Mouse (Mus musculus) testis, adult 10 weeks (tissue): Measurements from ENCODE around the gene Rint1. TPM values are rescaled to one million over a fixed set of nuclear protein-coding genes. Genes with fewer than 3 reads are reported as not detected.

Experiments
- polyA plus RNA-seq: library from polyadenylated mRNA; stranded (reverse); fragments of 350-450 nt; fragmentation: Illumina TruSeq; extraction: RNeasy Lipid Tissue Mini Kit (QIAGEN cat#74804); gene quantifications from one replicate; pipeline ENCODE4 v1.2.3, GENCODE M21; 2014; ENCODE audit warnings: low read depth, low replicate concordance

Gene Rint1
- polyA plus RNA-seq, result 7.1 TPM

DNA sequence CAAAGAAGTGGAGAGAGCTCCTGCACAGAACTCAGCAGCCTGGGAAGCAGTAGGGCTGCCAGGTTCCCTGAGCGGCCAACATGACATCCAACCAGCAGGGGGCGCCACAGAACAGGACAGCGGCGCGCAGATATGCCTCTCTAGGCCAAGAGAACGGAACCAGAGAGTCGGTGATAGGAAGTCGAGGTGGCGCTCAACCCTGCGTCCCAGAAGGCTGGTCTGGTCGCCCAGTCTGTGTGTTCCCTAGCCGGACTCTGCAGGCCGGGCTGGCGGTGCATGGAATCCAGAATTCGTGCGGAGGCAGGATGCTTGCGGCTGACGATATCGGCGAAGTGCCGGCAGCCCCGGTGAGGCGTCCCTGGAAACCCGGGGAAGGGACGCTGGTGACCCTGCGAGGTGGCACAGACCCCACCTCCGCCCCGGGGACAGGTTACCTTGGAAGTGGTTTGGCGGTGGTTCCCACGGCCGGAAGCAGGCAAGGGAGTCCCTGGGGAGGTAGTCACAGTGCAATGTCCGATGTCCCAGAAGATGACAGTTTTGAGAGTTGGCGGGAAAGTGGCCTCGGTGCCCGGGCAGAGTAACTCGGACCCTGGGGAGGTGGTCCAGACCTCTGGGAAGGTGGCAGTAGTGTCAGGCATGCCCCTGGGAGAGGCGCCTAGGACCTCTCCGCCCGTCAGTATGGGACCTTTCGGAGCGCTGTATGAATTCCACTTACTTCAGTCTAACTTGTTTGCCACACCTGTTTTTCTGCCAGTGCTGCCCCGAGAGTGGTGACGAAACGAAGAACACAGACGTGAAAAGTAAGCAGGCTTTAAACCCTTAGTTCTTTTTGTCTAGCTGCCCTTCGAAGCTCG lies at the start of gene Rint1:
TSS of gene Rint1 (plus strand) at position 176 of the 854 bp plus-strand sequence.

DNA sequence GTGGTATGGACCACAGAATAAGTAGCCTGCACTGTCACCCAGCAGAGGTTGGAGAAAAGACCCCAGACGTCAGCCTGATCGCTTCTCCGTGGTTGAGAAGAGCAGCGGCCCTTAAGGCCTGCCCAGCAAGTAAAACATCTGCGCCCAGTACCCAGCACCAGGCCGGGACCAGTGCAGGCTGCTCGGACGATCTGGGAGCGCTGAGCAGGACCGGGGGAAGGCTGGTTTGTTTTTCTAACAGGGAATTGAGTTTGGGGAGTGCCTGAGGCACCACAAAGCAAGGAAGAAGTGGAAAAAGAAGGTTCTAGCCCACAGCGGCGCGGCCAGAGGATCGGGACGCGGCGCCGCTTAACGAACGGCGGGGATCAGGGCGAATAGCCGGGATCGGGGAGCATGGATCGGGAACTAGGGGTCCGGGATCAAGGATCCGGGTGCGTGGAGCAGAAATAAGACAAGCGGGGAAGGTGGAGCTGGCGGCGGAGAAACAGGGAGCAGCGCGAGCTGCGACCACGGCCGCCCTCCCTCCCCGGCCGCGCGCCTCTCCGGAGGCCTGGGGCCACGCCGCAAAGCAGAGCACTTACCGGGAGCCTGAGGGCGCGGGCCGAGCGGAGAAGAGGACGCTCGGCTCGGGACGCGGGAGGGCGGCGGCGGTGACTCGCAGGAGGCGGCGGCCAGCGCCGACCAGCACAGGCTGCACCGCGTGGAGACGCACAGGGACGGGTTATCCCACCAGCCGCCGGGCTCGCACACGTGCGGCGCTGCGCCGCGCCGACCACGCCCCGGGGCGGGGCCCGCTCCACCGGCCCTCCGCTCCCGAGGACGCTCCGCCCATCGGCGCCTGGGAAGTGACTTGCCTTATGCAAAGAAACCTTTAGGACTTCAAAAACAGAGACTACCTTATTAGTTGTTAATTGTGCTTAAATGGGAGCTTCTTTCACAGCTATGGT lies 4.3 kb upstream of the Rint1 start, which contains the start of gene Pus7:
TSS of gene Pus7 (minus strand) at position 781 of the 947 bp plus-strand sequence.

DNA sequence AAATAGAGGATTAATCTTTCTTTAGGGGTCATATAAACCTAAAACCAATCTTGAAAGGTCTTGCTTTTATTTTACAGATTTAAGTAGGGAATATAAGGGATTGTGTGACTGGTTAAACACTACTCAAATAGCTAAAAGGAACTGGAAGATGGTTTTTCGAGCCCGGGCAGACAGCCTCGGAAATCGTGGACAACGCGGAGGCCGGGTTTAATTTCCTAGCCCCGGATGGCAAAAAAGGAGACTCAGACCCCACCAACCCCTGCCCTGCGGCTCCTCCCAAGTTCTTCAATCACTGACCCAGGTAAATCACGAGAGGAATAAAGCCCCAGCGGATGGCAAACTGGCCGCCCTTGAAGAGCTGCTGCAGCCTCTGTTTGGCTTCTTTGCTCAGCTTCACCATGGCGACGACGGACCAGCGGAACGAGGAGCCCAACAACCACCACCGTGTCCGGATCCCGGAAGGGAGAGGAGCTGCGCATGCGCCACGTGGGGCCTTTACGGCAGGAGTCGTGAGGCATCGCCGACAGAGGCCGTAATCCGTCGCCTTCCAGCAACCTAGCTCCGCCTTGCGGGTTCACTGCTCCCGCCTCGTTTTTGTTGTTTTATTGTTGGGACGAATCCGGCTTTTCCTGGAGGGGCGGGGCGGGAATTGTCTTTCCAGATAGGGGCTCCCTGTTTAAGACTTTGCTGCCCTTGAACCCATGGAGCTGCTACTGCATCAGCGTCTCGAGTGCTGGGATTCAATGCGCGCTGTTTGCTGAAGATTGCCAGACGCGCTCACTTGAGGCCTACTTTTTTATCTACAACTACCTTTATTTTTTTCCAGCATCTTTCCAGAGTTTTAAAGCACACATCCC lies 56.4 kb downstream of the Rint1 start, which contains the start of gene Tomm7:
TSS of gene Tomm7 (minus strand) at position 488 of the 857 bp plus-strand sequence.

Other genes starting within 250 kb of the Rint1 start
- 552 TPM for gene Srpk2, start 103.1 kb upstream of the Rint1 start, polyA plus RNA-seq
- gene Pus7, start 4.0 kb upstream of the Rint1 start, polyA plus RNA-seq, result 11.6 TPM
- 86.9 TPM for gene Tomm7, start 56.5 kb downstream of the Rint1 start, polyA plus RNA-seq
- gene Fam126a, start 243.0 kb downstream of the Rint1 start, polyA plus RNA-seq, result 101 TPM